Mouse (Mus musculus): ENCODE data around the gene Evx2. TPM values are rescaled to one million over a fixed set of nuclear protein-coding genes. Genes with fewer than 3 reads are reported as not detected.

Gene Evx2
- total and polyA plus RNA-seq, 3 experiments: not detected

DNA sequence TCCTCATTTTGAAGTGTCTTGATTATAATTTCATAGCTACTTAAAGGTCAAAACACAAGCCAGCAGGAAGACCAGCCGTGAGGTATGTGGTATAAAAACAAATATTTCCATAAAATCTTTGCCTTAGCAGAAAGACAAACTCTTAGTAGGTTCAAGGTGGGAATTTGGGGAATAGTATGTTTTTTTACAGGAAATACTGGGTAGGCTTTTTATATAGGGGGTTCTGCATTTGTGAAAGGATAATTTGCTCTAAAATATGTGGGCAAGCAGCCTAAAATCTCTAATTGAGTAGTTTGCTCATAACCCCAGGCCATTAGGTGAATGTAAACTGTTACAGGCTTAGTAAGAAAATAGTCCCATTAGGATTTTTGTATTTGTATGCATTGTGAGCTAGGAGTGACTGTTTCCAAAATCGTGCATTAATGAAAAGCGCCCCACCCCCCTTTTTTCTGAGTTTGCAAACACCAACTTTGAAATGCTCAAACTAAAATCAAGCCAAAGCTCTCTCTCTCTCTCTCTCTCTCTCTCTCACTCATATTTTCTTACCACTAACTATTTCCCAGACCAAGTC, 39.6 kb downstream of the Evx2 start:
- H3K36me3 ChIP-seq (ENCODE audit: control insufficient read depth in 1 of 2, insufficient read depth in 2 of 2, low read length in 2 of 2): peaks cover 0 to 3% of the 10 kb centered on the region in 2 experiments; a peak in 1 of 4 replicates
- H3K27me3 ChIP-seq (ENCODE audit: control insufficient read depth in 1 of 2, insufficient read depth in 2 of 2, low read length in 2 of 2): no peaks in the 10 kb centered on the region
- H3K27ac ChIP-seq (ENCODE audit: control insufficient read depth, low read depth, low read length): no peak overlapping the region
- H3K4me1 ChIP-seq (ENCODE audit: control insufficient read depth in 1 of 2, insufficient read depth in 2 of 2, low read length in 2 of 2): no peaks in the 10 kb centered on the region
- H3K4me3 ChIP-seq (ENCODE audit: control insufficient read depth in 1 of 2, insufficient read depth in 1 of 2, low read depth in 2 of 2, low read length in 2 of 2): no peak overlapping the region
- DNase-seq (ENCODE audit: low read depth, low spot score): no peak
- no peak for TF ChIP-seq SIN3A (IDR thresholded peaks at IDR 0.05; ENCODE audit: low read length)
- TF ChIP-seq MAX (IDR thresholded peaks at IDR 0.05; ENCODE audit: low read length): no peak
- TF ChIP-seq ZMIZ1 (IDR thresholded peaks at IDR 0.05; ENCODE audit: low read depth, low read length): no peak
- no peak for TF ChIP-seq NRF1 (IDR thresholded peaks at IDR 0.05; ENCODE audit: insufficient read depth, low read depth, low read length, poor library complexity, severe bottlenecking)
- no peak for TF ChIP-seq POLR2AphosphoS5 (IDR thresholded peaks at IDR 0.05; ENCODE audit: borderline replicate concordance, low read depth, low read length)
- TF ChIP-seq EP300 (IDR thresholded peaks at IDR 0.05; ENCODE audit: low read depth in 1 of 2, low read length in 2 of 2): no peak
- no peak for TF ChIP-seq SMC3 (IDR thresholded peaks at IDR 0.05; ENCODE audit: low read depth, low read length)
- TF ChIP-seq ZC3H11A (IDR thresholded peaks at IDR 0.05; ENCODE audit: low read depth, low read length): no peak
- no peak for TF ChIP-seq USF1 (IDR thresholded peaks at IDR 0.05; ENCODE audit: low read depth, low read length)
- no peak for TF ChIP-seq CTCF (IDR thresholded peaks at IDR 0.05 in 2 of 3, conservative IDR thresholded peaks at IDR 0.05 in 1 of 3; ENCODE audit: control insufficient read depth in 1 of 3, insufficient read depth in 1 of 3, low read depth in 2 of 3, low read length in 3 of 3, poor library complexity in 1 of 3, severe bottlenecking in 1 of 3)
- TF ChIP-seq MYB (IDR thresholded peaks at IDR 0.05; ENCODE audit: low read depth, low read length): no peak
- no peak for TF ChIP-seq POLR2A (IDR thresholded peaks at IDR 0.05; ENCODE audit: control insufficient read depth in 1 of 2, insufficient read depth in 1 of 2, low read depth in 1 of 2, low read length in 2 of 2, poor library complexity in 1 of 2)
- no peak for TF ChIP-seq RCOR1 (IDR thresholded peaks at IDR 0.05; ENCODE audit: low read depth, low read length)
- no peak for TF ChIP-seq MYC (IDR thresholded peaks at IDR 0.05; ENCODE audit: low read depth, low read length)
- no peak for TF ChIP-seq MEF2A (IDR thresholded peaks at IDR 0.05; ENCODE audit: extremely low read depth, insufficient replicate concordance, low read depth, low read length, poor library complexity, severe bottlenecking)
- TF ChIP-seq CHD1 (IDR thresholded peaks at IDR 0.05; ENCODE audit: low read depth, low read length): no peak
- no peak for TF ChIP-seq MXI1 (IDR thresholded peaks at IDR 0.05; ENCODE audit: low read depth, low read length)
- no peak for TF ChIP-seq UBTF (IDR thresholded peaks at IDR 0.05; ENCODE audit: borderline replicate concordance, insufficient read depth, low read depth, low read length)
- no peak for TF ChIP-seq KAT2A (conservative IDR thresholded peaks at IDR 0.05; ENCODE audit: low read depth, low read length)
- no peaks in the 10 kb centered on the region for H3K79me2 ChIP-seq (ENCODE audit: control insufficient read depth, insufficient read depth, low read length, poor library complexity)
- no peaks in the 10 kb centered on the region for H3K9me3 ChIP-seq (replicated peaks; ENCODE audit: insufficient read depth, low read length)
- no peak overlapping the region for H3K9ac ChIP-seq (ENCODE audit: control insufficient read depth, low read depth, low read length, poor library complexity, severe bottlenecking)

DNA sequence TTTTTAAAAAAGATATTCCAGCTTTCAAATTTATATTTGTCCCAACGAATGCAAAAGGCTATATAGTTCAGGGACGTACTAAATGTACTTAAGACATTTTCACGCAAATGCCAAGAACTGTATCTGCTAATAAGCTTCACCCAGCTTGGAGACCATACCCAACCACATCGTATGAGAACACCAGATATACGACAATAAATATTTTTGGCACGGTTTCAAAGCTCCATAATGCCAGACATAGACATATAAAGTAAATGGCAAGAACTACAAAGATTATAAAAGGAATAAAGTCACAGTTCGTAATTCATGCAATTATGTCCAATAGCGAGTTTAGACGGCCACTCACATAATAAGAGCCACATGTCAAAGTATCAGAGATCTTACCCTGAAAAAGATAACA, 41.7 kb downstream of the Evx2 start:
- peak; percentile 51 for DNase-seq (ENCODE audit: low read depth, low spot score)
- H3K4me1 ChIP-seq (ENCODE audit: control insufficient read depth in 1 of 2, insufficient read depth in 2 of 2, low read length in 2 of 2): no peaks in the 10 kb centered on the region
- peak overlapping the region in 1 of 2 experiments; percentile 15; a peak in 2 of 4 replicates for H3K4me3 ChIP-seq (ENCODE audit: control insufficient read depth in 1 of 2, insufficient read depth in 1 of 2, low read depth in 2 of 2, low read length in 2 of 2)
- TF ChIP-seq NRF1 (IDR thresholded peaks at IDR 0.05; ENCODE audit: insufficient read depth, low read depth, low read length, poor library complexity, severe bottlenecking): no peak
- no peak for TF ChIP-seq JUND (IDR thresholded peaks at IDR 0.05; ENCODE audit: low read depth, low read length)
- H3K27ac ChIP-seq (ENCODE audit: control insufficient read depth, low read depth, low read length): no peak overlapping the region
- H3K9me3 ChIP-seq (replicated peaks; ENCODE audit: insufficient read depth, low read length): no peaks in the 10 kb centered on the region
- peaks cover 0 to 3% of the 10 kb centered on the region in 2 experiments; a peak in 1 of 4 replicates for H3K36me3 ChIP-seq (ENCODE audit: control insufficient read depth in 1 of 2, insufficient read depth in 2 of 2, low read length in 2 of 2)
- H3K79me2 ChIP-seq (ENCODE audit: control insufficient read depth, insufficient read depth, low read length, poor library complexity): no peaks in the 10 kb centered on the region
- H3K27me3 ChIP-seq (ENCODE audit: control insufficient read depth in 1 of 2, insufficient read depth in 2 of 2, low read length in 2 of 2): no peaks in the 10 kb centered on the region
- no peak overlapping the region for H3K9ac ChIP-seq (ENCODE audit: control insufficient read depth, low read depth, low read length, poor library complexity, severe bottlenecking)
